Mouse (Mus musculus) B cell, adult 2 months (primary cell): ENCODE measurements around the gene Oit3.

Experiments used
- DNase-seq, 2 experiments: peaks; one replicate each; pipeline ENCODE4 v3.0.0; 2022

Oit3 gene

DNA sequence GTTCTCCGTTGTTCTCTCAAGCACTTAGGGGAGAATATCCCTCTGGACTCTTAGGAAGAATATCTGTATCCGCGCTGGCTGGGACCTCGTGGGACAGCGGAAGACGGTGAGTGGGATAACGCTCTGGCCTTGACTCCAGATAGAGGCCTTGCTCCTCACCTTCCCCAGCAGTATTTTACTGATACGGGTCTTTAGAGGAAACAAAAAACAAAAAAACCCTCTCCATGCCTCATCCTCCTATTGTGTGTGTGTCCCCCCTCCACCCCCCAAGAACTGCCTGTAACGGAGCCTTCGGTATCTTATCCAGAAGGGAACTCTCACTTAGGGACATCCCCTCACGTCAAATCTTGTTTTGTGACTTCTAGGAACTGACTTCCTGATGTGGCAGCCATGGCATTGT lies at the start of gene Oit3:
Gene Oit3 (minus strand): TSS at position 44 of the 400 bp plus-strand sequence.
- DNase-seq = no peak

DNA sequence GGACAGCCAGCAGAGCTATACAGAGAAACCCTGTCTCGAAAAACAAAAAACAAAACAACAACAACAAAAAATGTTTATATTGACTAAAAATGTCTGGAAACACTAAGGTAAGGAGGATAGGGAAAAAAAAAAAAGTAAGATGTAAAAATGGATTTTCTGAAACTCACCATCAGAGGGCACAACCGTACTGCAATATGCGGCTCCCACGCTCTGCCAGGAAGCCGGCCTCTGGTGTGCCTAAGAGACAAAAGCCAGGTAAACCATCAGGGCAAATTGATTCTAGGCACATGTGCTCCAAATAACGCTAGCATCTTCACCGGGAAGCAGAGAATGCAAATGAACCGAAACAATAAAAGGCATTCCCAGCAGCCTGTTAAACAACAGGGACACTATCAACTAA lies 49.3 kb upstream of the Oit3 start:
- DNase-seq = peak; percentile 5 to 6

DNA sequence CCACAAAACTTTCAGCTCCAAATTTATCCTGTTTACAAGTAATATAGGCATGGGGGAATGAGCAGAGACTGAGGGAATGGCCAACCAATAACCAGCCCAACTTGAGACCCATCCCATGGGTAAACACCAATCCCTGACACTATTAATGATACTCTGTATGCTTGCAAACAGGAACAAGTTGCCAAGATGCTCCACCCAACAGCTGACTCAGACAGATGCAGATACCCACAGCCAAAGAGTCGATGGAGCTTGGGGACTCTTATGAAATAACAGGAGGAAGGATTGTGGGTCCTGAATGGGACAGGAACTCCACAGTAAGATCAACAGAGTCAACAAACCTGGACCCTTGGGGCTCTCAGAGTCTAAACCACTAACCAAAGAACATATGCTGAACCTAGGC lies 47.8 kb upstream of the Oit3 start:
- no peak for DNase-seq

GRCm38 (mm10) chr10:59487351-59487750 lies 45.8 kb upstream of the Oit3 start:
- no peak for DNase-seq

DNA sequence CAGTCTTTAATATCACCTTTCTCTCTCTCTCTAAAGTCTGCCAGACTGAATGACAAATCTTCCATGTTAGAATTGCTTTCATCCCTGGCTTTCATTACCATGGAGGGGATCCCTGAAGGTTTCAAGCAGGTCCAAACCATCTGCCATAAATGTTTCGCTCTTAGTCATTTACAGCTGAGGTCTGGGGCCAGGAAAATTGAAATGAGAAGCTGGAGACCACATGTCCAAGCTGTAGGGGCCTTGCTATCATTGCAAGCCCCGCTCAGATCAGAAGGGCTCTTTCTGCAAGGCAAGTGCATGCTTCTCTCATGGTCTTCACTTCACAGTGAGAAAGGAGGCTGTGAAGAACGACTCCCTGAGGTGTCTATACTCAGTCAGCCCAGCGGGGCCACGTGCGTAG lies 42.7 kb upstream of the Oit3 start:
- no peak for DNase-seq

DNA sequence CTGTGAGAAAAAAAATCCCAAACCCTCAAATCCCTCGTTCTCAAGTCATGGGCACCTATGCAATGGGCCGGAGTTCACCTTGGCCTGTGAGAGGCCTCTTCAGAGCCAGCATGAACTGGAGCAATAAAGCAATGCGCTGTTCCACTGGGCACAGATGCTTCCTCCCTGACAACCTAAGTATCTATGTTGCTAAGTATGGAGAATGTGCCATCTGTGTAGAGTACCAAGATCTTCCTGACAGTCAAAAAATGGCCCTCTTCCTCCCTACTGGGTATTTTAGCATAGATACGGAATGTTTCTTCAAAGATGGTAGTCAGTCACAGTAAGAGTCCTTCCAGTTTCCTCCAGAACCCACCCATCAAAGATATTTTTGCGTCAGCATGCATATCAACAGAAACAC lies 39.8 kb upstream of the Oit3 start:
- no peak for DNase-seq

GRCm38 (mm10) chr10:59470451-59470850 lies 28.9 kb upstream of the Oit3 start:
- no peak for DNase-seq

GRCm38 (mm10) chr10:59467297-59467696 lies 25.7 kb upstream of the Oit3 start:
- no peak for DNase-seq

GRCm38 (mm10) chr10:59466626-59467025 lies 25.0 kb upstream of the Oit3 start:
- no peak for DNase-seq

DNA sequence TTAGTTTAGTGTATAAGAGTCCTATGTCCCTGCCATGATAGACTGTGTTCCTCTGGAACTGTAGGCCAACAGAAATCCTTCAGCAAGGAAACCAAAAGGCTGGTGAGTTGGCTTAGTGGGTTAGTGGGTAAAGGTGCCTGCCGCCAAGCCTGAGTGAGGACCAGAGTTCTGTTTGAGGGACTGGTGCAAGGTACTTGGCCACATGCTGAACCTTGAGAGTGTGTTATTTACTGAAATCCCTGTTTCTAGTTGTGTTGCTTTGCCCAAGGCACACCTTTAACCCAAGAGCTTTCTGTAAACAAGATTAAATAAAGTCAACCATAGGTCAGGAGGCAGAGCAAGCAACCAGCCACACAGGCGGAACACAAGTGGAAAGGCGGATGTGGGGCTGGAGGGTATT lies 24.0 kb upstream of the Oit3 start:
- no peak for DNase-seq

GRCm38 (mm10) chr10:59462307-59462706 lies 20.7 kb upstream of the Oit3 start:
- DNase-seq = no peak

DNA sequence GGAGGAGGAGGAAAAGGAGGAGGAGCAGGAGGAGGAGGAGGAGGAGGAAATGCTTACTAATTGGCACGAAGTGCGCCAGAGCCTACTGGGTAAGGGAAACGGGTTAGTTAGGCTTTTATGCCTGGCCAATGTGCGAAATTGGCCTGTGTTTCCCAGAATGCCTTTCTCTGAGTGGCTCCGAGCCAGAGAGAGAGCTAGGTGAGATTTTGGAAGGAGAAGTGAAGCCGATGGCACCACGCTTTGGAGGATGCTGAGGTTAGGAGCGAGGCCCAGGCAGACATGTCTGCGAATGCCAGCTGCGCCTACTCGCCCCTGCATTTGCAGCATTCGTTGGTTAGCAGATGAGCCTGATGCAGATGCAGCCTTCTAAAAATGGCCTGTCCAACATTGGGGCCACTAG lies 18.2 kb upstream of the Oit3 start:
- no peak for DNase-seq

DNA sequence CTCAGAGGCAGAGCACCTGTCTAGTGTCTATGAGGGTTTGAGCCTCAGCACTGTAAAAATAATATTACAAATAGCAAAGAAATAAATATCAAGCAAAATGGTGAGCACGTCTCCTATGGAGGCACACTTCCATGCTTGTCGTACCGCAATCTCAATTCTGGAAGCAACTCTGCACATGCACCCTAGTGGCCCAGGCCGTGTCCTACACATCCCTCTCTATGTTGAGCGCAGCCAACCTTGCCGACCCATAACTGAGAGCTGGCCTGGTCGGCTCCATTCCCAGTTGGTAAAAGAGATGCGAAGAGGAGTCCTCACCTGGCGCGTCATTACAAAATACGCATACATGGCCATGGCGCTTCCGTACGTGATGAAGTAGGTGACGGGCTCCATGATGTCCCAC lies 13.1 kb upstream of the Oit3 start:
- DNase-seq = no peak

DNA sequence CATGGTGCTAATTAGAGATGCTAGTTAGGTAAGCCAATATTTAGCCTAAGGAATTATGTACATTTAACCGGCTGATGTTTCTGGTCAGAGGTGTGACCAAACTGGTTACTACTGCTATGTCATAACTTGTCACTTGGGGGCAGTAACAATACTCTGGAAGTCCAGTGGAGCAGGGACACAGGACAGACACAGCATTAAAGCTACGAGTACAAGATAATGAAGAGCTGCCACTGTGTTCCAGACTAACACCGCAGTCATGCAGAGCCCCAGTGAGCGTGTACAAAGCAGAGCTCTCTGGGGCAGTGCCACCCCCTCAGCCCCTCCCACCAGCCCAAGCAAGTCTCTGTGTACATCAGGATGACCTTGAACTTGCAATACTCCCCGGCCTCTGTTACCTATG lies 10.3 kb upstream of the Oit3 start:
- peak in 1 of 2 experiments; percentile 3 for DNase-seq

DNA sequence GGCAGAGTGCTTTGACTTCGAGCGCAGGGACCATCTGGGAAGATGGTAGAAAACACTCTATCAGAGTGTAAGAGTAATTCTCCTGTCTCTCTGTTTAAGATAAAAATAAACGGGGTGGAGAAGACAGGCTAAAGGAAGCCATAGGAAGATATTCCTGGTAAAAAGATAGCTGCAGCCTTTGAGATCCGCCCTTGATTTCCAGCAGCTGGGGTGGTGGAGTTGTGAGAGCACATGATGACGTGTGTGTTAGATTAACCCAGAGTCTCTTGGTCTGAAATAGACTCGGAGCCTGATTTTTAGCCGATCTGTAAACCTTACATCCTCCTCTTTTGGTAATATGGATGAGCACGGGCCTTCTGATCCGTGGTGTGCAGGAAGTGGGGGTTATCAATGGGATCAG lies 6.0 kb upstream of the Oit3 start:
- DNase-seq = no peak

GRCm38 (mm10) chr10:59446911-59447437 lies 5.4 kb upstream of the Oit3 start:
- DNase-seq = no peak

- DNase-seq = no peak
These were observed 3.1 kb upstream of the Oit3 start for GRCm38 (mm10) chr10:59444635-59445034.

GRCm38 (mm10) chr10:59444106-59444505 lies 2.5 kb upstream of the Oit3 start:
- DNase-seq = no peak

GRCm38 (mm10) chr10:59443212-59443611 lies 1.6 kb upstream of the Oit3 start:
- no peak for DNase-seq

DNA sequence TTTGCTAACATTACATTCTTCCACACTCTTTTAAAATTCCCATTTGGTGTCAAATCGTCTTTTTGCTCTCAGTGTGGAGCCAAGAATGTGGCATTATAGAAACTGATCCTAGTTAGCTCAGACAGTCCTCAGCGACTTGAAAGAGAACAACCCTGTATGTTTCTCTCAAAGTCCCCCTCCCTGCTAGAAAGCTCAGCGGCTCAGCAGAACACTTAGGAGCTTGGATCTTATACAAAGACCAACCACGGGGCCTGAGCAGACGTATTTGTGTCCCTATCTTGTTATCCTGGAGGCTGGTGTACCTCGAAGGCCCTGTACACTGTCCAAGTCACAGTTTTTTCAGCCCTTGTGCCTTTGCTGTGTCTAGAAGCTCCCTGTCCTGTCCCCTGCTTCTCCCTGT lies 1.4 kb downstream of the Oit3 start:
- no peak for DNase-seq

DNA sequence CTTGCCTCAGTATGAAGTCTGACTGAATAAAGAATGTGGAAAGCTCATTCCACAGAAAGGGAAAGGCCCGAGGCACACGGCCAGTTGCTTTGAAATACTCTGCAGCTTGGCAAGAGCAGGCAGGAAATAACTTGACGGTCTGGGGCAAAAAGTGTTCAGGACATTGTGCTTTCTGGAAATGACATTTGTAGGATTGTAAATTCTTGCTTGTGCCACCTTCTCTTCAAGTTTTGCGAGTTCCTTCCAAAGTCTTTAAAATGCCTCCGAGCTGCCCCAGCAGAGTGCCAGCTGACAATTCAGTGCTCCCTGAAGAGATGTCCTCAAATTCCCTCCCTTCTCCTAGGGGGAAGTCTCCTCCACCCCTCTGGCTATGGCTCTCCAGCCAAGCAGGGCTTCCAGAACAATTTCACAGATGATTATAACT lies 2.1 kb downstream of the Oit3 start:
- DNase-seq = no peak

GRCm38 (mm10) chr10:59438651-59439050 lies 2.9 kb downstream of the Oit3 start:
- DNase-seq = no peak

- DNase-seq = no peak
These were observed 5.8 kb downstream of the Oit3 start for GRCm38 (mm10) chr10:59435746-59436145.

DNA sequence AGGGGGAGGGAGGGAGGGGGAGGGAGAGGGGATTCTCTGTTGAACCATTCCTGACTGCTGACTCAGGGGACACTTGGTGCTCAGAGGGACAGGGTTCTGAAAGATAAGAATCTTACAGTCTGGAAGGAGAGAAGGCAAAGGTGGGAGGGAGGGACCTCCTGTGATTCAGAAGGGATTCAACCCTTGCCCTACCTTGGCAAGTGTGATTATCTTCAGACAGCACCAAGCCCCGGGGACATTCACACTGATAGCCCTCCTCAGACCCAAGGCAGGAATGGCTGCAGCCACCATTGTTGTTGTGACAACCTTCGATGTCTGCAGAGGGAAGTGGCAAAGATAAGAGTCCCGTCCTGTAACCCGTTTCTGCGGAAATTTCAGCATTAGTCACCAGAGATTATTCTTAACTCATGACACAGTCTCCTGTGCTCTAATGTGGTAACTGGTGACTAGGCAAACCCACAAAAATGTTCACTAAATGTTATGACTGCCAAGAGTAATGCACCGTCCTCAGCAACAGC lies 10.8 kb downstream of the Oit3 start:
- DNase-seq = no peak

DNA sequence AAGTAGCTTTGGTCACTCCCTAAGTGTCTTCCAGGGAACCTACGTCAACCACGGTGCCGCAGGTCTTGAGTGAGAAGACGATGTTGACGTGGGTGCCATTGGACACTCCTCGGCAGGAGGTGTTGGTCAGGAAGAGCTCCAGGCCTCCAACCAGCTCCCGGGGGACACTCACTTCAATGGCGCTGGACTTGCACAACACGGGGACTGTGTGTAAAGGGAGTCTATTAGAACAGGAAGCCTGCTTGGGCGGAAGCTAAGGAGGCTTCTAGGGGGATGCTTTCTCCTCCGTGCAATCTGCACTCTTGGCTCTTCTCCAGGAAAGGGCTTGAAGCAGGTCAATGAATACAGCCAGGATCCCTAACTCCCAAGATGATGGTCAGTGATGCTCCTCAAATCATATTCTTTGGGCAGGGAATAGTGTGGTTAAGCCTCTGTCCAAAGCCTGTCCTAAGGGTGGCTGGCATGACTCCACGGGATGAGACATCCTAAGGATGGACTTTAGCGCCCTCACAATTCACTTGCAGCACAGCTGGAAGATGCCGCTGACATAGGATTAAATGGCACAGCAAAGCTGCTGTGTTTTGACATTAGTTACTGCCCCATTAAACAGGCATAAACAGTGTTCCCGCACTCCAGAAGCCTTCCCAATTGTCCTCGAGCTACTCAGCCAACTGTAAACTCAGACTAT lies 12.0 kb downstream of the Oit3 start:
- no peak for DNase-seq
